Mouse (Mus musculus) hindbrain, embryonic 10.5 days (tissue): ENCODE results near the gene Cyth2. TPM values are rescaled to one million over a fixed set of nuclear protein-coding genes. Genes with fewer than 3 reads are reported as not detected.

Experiments
- DNase-seq: peaks from one replicate; pipeline ENCODE4 v3.0.0-alpha.2; 2017; ENCODE audit warnings: low spot score
- H3K27ac ChIP-seq: fragments of 300-500 bp; sonication (generic); 2 replicates; pipeline ENCODE4 v1.5.1; 2016; ENCODE audit warnings: mild to moderate bottlenecking, moderate library complexity
- H3K27me3 ChIP-seq: fragments of 300-500 bp; sonication (generic); 2 replicates; pipeline ENCODE4 v1.6.1; 2016; ENCODE audit warnings: mild to moderate bottlenecking; ENCODE audit not compliant: poor library complexity, insufficient read depth, severe bottlenecking
- H3K36me3 ChIP-seq: fragments of 300-500 bp; sonication (generic); 2 replicates; pipeline ENCODE4 v1.6.1; 2016; ENCODE audit warnings: mild to moderate bottlenecking, moderate library complexity
- H3K4me1 ChIP-seq: fragments of 300-500 bp; sonication (generic); replicated peaks from 2 replicates; pipeline ENCODE4 v1.6.1; 2016; ENCODE audit warnings: mild to moderate bottlenecking
- H3K4me3 ChIP-seq: fragments of 300-500 bp; sonication (generic); 2 replicates; pipeline ENCODE4 v1.5.1; 2016; ENCODE audit warnings: mild to moderate bottlenecking, moderate library complexity
- H3K9me3 ChIP-seq: fragments of 300-500 bp; sonication (generic); 2 replicates; pipeline ENCODE4 v1.6.1; 2016; ENCODE audit warnings: mild to moderate bottlenecking, moderate library complexity
- WGBS: fragments of 180-500 bp; shearing (Covaris S2); methylation state at CpG from one replicate; pipeline ENCODE4 v1.1.7; 2016; 5-methylcytosine and 5-hydroxymethylcytosine counted together
- polyA plus RNA-seq: library from polyadenylated mRNA; unstranded; fragments of >200 nt; fragmentation: Nextera tagmentation; extraction: Ambion mirVana; gene quantifications from 2 replicates; pipeline ENCODE4 v1.2.1, GENCODE M21; 2016

The Cyth2 gene
- polyA plus RNA-seq, 1 experiment from 2014 or later: 231 TPM

DNA sequence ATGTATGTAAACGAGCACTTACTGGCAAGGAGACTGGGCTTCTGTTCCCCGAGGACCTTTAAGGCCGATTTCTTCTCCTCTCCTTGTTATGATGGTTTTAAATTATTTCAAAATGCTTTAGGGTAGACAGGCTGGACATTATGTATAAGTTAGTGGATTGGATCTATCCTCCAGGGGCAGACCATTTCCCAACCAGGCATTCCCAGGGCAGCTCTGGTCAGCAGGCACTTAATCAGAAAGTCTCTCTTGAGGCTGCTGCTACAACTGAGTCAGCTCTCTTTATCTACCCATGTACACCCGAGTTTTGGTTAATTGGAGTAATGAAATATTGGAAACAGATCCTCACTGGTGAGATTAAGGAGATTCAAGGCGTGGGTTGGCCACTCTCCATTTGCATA, 16.7 kb upstream of the Cyth2 start:
- Histone ChIP-seq H3K9me3 (no peaks in the 10 kb centered on the region), H3K4me1 (peaks cover 39% of the 10 kb centered on the region)
- WGBS: 22% methylated on average over 5 of the region's 5 CpGs

DNA sequence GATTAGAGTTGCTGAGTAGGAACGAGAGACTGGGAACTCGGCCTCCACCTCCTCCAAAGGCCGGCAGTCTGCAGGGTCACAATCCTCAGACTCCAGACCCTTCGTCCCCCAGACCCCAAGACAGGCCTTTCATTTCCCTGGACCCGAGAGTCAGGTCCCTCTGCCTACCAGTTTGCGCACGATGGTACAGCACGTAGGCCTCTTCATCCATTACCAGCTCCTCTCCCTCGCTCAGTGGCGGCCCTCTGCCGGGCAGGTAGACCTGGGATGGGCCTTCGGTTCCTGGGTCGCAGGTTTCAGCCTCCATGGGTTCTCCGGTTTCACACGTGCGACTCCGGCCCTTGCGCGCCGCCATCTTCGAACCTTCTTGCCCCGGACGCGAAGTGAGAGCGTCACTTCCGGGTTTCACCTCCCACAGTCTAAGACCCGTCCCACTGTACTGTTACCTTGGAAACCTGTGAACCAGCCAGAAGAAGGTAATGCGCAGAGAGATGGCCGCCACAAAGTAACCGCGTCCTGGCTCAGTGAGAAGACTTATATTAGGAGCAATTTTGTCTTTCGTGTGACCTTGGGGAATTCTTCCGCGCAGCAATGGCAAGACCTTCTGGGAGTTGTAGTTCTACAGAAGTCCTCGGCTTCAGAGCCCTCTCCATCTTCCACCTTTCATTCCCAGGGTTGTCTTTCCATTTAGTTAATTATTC, 16.2 kb upstream of the Cyth2 start, which contains the start of gene Grwd1:
Gene Grwd1, minus strand, starts transcription at position 518 of the 701 bp plus-strand sequence.
- H3K4me1 ChIP-seq: peaks cover 39% of the 10 kb centered on the region
- peak; percentile 90 for DNase-seq
- no peaks in the 10 kb centered on the region for H3K9me3 ChIP-seq
- peaks cover 47% of the 10 kb centered on the region for H3K27me3 ChIP-seq
- H3K4me3 ChIP-seq: peak within 1 kb of the TSS; percentile 98
- WGBS: under 1% methylated on average over 35 of the region's 35 CpGs
- peaks cover 42% of the 10 kb centered on the region for H3K36me3 ChIP-seq
- H3K27ac ChIP-seq: peak within 1 kb of the TSS; percentile 90

More for the DNA sequence above, 16.7 kb upstream of the Cyth2 start:
- peaks cover 52% of the 10 kb centered on the region for H3K27me3 ChIP-seq
- H3K27ac ChIP-seq: peak overlapping the region; percentile 90
- peaks cover 37% of the 10 kb centered on the region for H3K36me3 ChIP-seq
- peak overlapping the region; percentile 98 for H3K4me3 ChIP-seq
- DNase-seq: no peak

DNA sequence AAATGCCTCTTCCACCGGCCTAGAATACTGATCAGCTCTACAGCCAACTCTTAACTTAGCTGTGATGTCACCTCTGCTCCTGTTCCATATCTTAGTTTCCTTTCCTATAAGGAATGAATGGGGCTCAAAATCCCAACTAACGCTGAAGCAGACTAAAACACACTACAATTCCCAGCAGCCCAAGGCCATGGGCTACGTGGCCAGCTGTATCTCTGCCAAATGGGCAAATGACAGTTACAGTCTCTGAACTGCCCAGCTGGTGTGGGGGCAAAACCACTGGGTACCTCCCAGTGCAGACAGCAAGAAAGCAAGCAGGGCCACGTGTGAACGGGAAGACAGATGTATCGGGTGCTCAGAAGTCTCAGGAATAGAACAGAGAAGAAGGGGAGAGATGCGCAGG, 12.2 kb upstream of the Cyth2 start:
- no peak for DNase-seq
- Histone ChIP-seq H3K36me3 (peaks cover 80% of the 10 kb centered on the region), H3K27me3 (peaks cover 12% of the 10 kb centered on the region), H3K4me3 (no peak overlapping the region), H3K9me3 (no peaks in the 10 kb centered on the region), H3K4me1 (peaks cover 18% of the 10 kb centered on the region), H3K27ac (no peak overlapping the region)
- 94% methylated on average over 7 of the region's 7 CpGs for WGBS

DNA sequence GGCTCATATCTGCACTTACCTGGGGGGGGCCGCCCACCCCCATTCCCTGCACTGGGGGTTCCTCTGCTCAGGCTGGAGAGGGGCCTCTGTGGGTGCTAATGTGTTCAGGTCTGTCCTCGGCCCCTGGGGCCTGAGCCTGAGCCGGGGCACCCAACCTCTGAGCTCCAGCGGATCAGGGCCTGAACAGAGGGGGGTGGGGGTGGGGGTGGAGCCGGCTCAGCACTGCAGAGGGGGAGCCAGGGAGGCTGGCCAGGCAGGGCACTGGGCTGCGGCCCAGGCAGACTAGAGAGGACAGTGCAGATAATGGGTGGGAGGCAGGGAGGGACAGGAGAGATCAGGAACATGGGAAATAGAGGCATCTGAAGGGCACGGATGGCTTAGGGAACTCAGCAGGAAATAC, 10.2 kb upstream of the Cyth2 start, which contains the start of gene Kcnj14:
Gene Kcnj14, minus strand, starts transcription at position 185 of the 400 bp plus-strand sequence.
- Histone ChIP-seq H3K4me3 (no peak within 1 kb of the TSS), H3K4me1 (peaks cover 11% of the 10 kb centered on the region), H3K27ac (no peak within 1 kb of the TSS), H3K36me3 (peaks cover 79% of the 10 kb centered on the region), H3K9me3 (no peaks in the 10 kb centered on the region), H3K27me3 (peaks cover 23% of the 10 kb centered on the region)
- WGBS: 75% methylated on average over 7 of the region's 7 CpGs
- no peak for DNase-seq

DNA sequence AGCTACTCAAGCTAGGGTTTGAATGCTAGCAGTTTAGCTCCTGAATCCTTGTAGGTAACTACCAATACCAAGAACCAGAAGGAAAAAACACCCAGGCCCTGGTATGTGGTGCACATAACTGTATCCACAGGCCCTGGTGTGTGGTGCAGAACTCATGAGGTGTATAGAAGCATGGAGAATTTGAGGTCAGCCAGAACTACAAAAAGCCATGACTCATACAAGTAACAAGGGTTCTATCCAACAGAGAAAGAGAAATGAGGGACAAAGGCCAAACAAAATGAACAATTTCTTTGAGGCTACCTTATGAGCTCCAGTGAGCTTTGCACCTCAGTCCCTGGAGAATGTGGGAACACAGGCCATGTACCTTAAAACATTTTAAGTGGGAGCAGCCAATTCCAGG, 6.5 kb upstream of the Cyth2 start:
- Histone ChIP-seq H3K36me3 (peaks cover 42% of the 10 kb centered on the region), H3K27me3 (peaks cover 37% of the 10 kb centered on the region), H3K4me1 (peaks cover 9% of the 10 kb centered on the region), H3K4me3 (no peak overlapping the region), H3K27ac (no peak overlapping the region), H3K9me3 (no peaks in the 10 kb centered on the region)
- no peak for DNase-seq

DNA sequence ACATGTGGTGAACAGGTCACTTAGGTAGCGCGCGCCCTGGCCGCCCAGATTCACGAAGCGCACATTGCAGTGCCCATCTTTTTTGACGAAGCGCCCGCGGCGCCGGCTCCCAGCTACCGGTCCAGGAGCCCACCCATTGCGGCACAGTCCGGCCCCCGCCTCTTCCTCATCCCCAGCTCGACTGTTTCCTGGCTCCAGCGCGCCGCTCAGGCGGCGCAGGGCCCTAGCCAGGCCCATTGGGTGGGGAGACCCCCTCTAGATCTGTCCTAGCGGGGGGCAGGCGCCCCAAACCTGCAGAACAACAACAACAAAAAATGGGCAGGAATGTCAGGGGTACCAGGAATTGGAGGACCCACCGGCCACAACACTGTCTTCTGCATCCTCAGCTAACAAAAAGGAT, 5.5 kb upstream of the Cyth2 start:
- 11% methylated on average over 25 of the region's 25 CpGs for WGBS
- peaks cover 37% of the 10 kb centered on the region for H3K27me3 ChIP-seq
- H3K4me3 ChIP-seq: peak overlapping the region; percentile 31; the same call in 1 of the 2 replicates
- no peaks in the 10 kb centered on the region for H3K9me3 ChIP-seq
- H3K27ac ChIP-seq: peak overlapping the region; percentile 23; the same call in 1 of the 2 replicates
- peaks cover 31% of the 10 kb centered on the region for H3K36me3 ChIP-seq
- no peak for DNase-seq
- H3K4me1 ChIP-seq: peaks cover 20% of the 10 kb centered on the region

DNA sequence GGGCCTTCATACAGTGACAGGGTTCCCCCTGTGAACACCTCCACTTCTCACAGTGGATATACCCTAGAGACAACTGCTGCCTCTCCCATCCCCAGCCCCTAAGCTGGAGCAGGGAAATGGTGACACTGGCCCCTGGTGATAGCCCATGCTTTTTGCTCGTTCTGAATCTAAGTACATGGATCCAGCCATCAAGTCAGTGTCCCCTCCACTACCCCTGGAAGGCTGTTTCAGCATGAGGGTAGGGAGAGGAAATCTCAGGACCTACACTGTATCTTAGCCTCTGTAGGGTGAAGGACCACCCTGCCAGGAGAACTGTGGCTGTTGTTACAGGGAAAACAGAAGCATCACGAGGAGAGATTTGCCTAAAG, 1.6 kb upstream of the Cyth2 start:
- Histone ChIP-seq H3K4me3 (0 out of 2 replicates have a peak overlapping the region, but pooled peaks have one; percentile 98), H3K9me3 (no peaks in the 10 kb centered on the region), H3K4me1 (peaks cover 38% of the 10 kb centered on the region), H3K27me3 (peaks cover 28% of the 10 kb centered on the region), H3K27ac (peak overlapping the region; percentile 100; the same call in 1 of the 2 replicates), H3K36me3 (peaks cover 21% of the 10 kb centered on the region)
- DNase-seq: no peak
- WGBS: 60% methylated on average over 2 of the region's 2 CpGs

DNA sequence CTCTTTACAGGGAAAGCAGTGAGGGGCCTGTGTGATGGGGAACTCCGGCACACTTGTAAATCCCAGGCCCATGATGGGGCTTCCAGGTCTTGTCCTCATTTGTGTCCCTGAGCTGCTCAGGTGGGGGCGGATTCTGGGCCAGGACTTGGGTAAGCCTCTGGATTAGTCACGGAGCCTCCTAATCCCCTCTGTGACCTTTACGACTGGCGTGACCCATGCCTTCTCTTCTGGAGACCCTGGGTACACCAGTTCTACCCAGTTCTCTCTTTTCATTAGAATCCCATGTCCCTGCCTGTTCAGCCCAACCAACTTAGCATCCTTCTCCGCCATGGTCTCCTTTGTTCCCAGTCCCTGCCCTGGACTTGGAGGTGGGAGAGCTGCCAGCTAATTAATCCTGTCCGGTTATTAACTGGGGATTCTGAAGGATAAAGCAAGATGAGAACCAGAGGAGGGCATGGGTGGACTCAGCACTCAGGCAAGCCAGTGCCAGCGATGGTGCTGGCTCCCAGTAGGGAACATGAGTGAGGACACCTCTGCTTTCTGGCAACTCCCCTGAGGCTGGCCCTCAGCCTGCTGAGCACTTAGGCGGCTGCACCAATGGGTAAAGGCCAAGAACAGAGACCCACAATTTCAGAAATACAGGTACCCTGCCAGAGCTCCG, 1.1 kb upstream of the Cyth2 start:
- 45% methylated on average over 10 of the region's 10 CpGs for WGBS
- H3K4me3 ChIP-seq: peak overlapping the region; percentile 98
- H3K4me1 ChIP-seq: peaks cover 38% of the 10 kb centered on the region
- H3K27ac ChIP-seq: peak overlapping the region; percentile 100
- peaks cover 23% of the 10 kb centered on the region for H3K27me3 ChIP-seq
- no peaks in the 10 kb centered on the region for H3K9me3 ChIP-seq
- DNase-seq: no peak
- H3K36me3 ChIP-seq: peaks cover 26% of the 10 kb centered on the region

DNA sequence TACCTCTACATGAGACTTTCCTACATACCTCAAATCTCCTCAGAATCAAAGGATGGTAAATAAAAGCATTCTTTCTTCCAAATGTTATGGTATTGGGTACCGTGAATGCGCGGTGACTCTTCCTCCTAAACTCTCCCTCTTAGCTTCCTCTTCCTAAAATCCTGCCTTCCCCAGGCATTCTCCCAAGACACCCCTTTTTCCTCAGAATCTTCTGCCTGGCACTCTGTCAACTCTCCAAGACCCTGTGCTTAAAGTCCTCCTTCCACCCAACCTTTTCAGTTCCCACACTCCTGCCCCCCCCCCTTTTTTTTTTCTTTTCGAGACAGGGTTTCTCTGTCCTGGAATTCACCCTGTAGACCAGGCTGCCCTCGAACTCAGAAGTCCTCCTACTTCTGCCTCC, 460 bp upstream of the Cyth2 start:
- H3K27me3 ChIP-seq: peaks cover 17% of the 10 kb centered on the region
- peak overlapping the region; percentile 100 for H3K27ac ChIP-seq
- DNase-seq: no peak
- WGBS: 5% methylated on average over 5 of the region's 5 CpGs
- H3K9me3 ChIP-seq: no peaks in the 10 kb centered on the region
- H3K4me3 ChIP-seq: peak overlapping the region; percentile 98
- H3K36me3 ChIP-seq: peaks cover 32% of the 10 kb centered on the region
- peaks cover 36% of the 10 kb centered on the region for H3K4me1 ChIP-seq

DNA sequence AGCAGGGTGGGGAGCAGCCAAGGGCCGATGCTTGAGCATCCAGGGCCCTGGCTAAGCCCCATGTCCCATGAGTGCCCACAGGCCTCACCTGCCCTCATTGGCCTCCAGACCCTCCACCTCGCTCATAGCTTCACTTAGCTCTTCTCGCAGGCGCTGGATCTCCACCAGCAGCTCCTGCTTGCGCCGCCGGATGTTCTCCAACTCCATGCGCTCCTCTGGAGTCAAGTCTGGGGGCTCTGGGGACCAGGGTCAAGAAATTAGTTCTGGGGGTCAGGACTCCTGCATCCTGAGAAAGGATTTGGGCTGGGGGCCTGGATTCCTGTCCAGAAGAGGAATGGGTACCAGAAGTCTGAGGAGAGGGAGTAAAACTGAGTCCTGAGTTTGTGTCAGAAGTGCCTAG, 1.5 kb downstream of the Cyth2 start:
- H3K36me3 ChIP-seq: peaks cover 51% of the 10 kb centered on the region

DNA sequence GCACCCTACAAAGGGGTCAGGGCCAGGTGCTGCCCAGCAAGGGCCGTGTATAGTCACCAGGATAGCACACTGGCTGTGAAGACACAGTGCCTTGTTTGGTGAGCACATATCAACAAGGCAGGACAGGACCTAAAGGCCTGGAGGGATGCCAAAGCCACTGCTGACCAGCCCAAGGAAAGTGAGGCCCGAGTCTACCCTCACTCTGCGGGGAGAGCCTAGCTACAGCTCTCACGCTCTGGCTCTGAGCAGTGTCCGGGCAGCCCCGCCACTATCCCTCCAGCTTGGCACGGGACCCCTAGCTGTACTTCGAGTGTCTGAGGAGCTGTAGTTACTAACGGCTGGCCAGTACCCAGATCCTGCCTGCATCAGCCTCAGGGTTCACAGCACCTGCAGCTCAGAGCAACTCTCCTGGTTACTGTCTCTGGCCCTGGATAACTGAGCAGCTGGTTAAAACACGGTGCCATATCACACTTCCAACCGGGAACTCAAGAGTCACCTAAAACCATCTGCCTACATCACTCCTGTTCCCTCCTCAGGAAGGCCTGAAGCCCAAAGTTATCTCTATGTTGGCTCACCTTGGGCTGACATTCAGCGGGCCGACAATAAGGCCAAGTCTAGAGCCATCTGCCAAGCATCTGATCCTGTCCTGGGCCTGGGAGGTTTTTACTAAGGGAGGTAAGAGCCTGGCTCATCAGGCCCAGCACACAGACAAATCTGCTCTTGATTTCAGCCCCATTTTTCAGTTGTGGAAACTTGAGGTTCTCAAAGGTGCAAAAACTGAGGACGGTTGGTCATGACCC, 4.9 kb downstream of the Cyth2 start:
- peaks cover 77% of the 10 kb centered on the region for H3K36me3 ChIP-seq
- WGBS: 89% methylated on average over 14 of the region's 14 CpGs

More for the DNA sequence above, 1.5 kb downstream of the Cyth2 start:
- peak overlapping the region; percentile 100 for H3K27ac ChIP-seq
- DNase-seq: no peak
- WGBS: 88% methylated on average over 8 of the region's 8 CpGs
- peak overlapping the region; percentile 98 for H3K4me3 ChIP-seq
- no peaks in the 10 kb centered on the region for H3K9me3 ChIP-seq
- H3K4me1 ChIP-seq: peaks cover 37% of the 10 kb centered on the region
- H3K27me3 ChIP-seq: no peaks in the 10 kb centered on the region

DNA sequence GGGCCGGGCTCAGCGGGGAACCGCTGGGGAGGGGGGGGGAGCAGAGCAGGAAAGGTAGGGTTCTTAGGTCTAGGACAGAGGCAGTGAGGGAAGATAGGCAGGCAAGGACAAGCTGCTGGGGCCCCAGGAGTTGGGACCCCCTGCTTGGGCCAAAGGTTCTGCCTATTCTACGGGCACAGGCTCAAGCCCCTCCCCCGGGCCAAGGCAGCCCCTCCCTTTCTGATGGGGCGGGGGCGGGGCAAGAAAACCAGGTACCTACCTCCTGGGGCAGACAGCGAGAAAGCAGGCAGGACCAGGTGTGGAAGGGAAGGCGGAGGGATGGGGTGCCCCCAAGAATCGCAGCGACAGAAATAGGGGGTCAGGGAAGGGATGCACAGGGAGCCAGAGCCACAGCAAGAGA, 5.9 kb downstream of the Cyth2 start:
- Histone ChIP-seq H3K36me3 (peaks cover 86% of the 10 kb centered on the region), H3K4me1 (peaks cover 34% of the 10 kb centered on the region), H3K27ac (no peak overlapping the region), H3K4me3 (no peak overlapping the region), H3K27me3 (no peaks in the 10 kb centered on the region), H3K9me3 (no peaks in the 10 kb centered on the region)
- DNase-seq: no peak
- 44% methylated on average over 11 of the region's 11 CpGs for WGBS

More for the DNA sequence above, 4.9 kb downstream of the Cyth2 start:
- Histone ChIP-seq H3K4me3 (no peak overlapping the region), H3K27ac (no peak overlapping the region), H3K4me1 (peaks cover 31% of the 10 kb centered on the region), H3K9me3 (no peaks in the 10 kb centered on the region), H3K27me3 (no peaks in the 10 kb centered on the region)
- DNase-seq: no peak
